9 mouse cellular contexts compared by ENCODE assay signal in the genomic region with DNA sequence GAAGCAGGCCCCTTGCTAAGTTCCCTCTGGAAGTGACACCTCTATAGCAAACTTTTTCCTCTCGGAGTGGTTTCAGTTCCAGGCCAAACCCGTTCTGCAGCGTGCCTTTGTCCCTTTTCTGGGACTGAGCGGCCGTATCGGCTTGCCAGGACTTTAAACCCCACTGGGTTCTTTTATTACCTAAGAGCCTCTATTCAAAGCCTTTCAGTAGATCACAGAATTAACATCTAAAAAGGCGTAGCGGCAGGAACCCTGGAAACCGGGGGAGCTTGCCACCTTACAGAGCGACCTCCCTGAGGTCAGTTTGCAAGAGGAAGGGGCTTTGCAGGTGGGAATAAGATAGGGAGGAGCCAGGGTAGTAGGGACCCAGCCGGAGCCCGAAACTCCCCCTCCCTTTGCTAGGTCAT.
A peak's percentile ranks its signal among the peaks of the same experiment; 100 is the strongest.
DNase-seq lines count a peak whose midpoint lies in the region; ATAC-seq and TF ChIP-seq lines count a peak whose summit lies in the region.
"Had no signal": no experiment of that assay in that cellular context is flagged by ENCODE, and none has a peak within 500 bp of the region (broad histone marks: within the 10 kb centered on the region; RNA-seq: fewer than 3 reads in every experiment).

No protein-coding gene starts in this region.

- H3K4me1 ChIP-seq in heart, embryonic 14.5 days (ENCODE audit: control insufficient read depth in 2 of 2, insufficient read depth in 2 of 2, low read length in 2 of 2) = peaks cover 6 to 7% of the 10 kb centered on the region in 2 experiments; a peak in 2 of 4 replicates
- peaks cover 19% of the 10 kb centered on the region for H3K4me1 ChIP-seq in forebrain, postnatal 0 days (ENCODE audit: insufficient read depth)
- peaks cover 15% of the 10 kb centered on the region for H3K4me1 ChIP-seq in neural tube, embryonic 11.5 days (ENCODE audit: control insufficient read depth, insufficient read depth, low read length)

- TF ChIP-seq CTCF in forebrain, postnatal 0 days (IDR thresholded peaks at IDR 0.05; ENCODE audit: low read depth) = no peak

- no peak overlapping the region for H3K9ac ChIP-seq in heart, embryonic 14.5 days (ENCODE audit: low read length)
- H3K9ac ChIP-seq in forebrain, postnatal 0 days = no peak overlapping the region
- H3K9ac ChIP-seq in neural tube, embryonic 11.5 days (ENCODE audit: low read length) = no peak overlapping the region
- H3K9ac ChIP-seq: liver, embryonic 14.5 days had no signal

- WGBS in heart, embryonic 14.5 days = 45% methylated on average over 12 of the region's 12 CpGs
- 12% methylated on average over 12 of the region's 12 CpGs for WGBS in forebrain, postnatal 0 days
- WGBS in neural tube, embryonic 11.5 days = 6% methylated on average over 12 of the region's 12 CpGs

- peaks cover 19% of the 10 kb centered on the region for H3K27me3 ChIP-seq in heart, embryonic 14.5 days (ENCODE audit: control insufficient read depth, insufficient read depth, low read length)
- no peaks in the 10 kb centered on the region for H3K27me3 ChIP-seq in forebrain, postnatal 0 days (ENCODE audit: insufficient read depth, low read length)
- no peaks in the 10 kb centered on the region for H3K27me3 ChIP-seq in neural tube, embryonic 11.5 days (ENCODE audit: control insufficient read depth, insufficient read depth, low read length)

- H3K4me2 ChIP-seq in heart, embryonic 14.5 days (ENCODE audit: low read length) = peak overlapping the region; percentile 13; the same call in 1 of the 2 replicates
- H3K4me2 ChIP-seq in forebrain, postnatal 0 days (ENCODE audit: low read depth) = no peak overlapping the region
- H3K4me2 ChIP-seq in neural tube, embryonic 11.5 days (ENCODE audit: low read depth) = peak overlapping the region; percentile 2; the same call in 1 of the 2 replicates

- no peak for DNase-seq in heart, adult 18-20 months
- peak; percentile 46 for DNase-seq in forebrain, postnatal 0 days
- DNase-seq in layer of hippocampus, adult 8-10 months (ENCODE audit: low spot score in 2 of 2) = peak; percentile 23 to 43
- DNase-seq in neural tube, embryonic 11.5 days (ENCODE audit: low spot score) = peak; percentile 52
- DNase-seq in heart, postnatal 25 days (ENCODE audit: low spot score) = no peak
- DNase-seq in urinary bladder, postnatal 25 days (ENCODE audit: low spot score) = no peak

- H3K27ac ChIP-seq in heart, embryonic 14.5 days (replicated peaks in 1 of 2; ENCODE audit: control insufficient read depth in 1 of 2, insufficient read depth in 1 of 2, low read depth in 2 of 2, low read length in 2 of 2) = no peak overlapping the region
- H3K27ac ChIP-seq in forebrain, postnatal 0 days (ENCODE audit: low read depth, low read length) = peak overlapping the region; percentile 64; the same call in 1 of the 2 replicates
- peak overlapping the region; percentile 86 for H3K27ac ChIP-seq in neural tube, embryonic 11.5 days (ENCODE audit: low read depth, low read length)
- H3K27ac ChIP-seq: liver, embryonic 14.5 days had no signal

- no peaks in the 10 kb centered on the region for H3K9me3 ChIP-seq in heart, embryonic 14.5 days (ENCODE audit: control insufficient read depth, low read length)
- no peaks in the 10 kb centered on the region for H3K9me3 ChIP-seq in forebrain, postnatal 0 days (ENCODE audit: low read length)
- H3K9me3 ChIP-seq in neural tube, embryonic 11.5 days (ENCODE audit: control insufficient read depth, low read length) = no peaks in the 10 kb centered on the region

- intact Hi-C loops in heart, postnatal 25 days (cut with DNase I) = no loop called here

- no peaks in the 10 kb centered on the region for H3K36me3 ChIP-seq in heart, embryonic 14.5 days (ENCODE audit: control insufficient read depth, insufficient read depth, low read length)
- H3K36me3 ChIP-seq in forebrain, postnatal 0 days (ENCODE audit: insufficient read depth) = no peaks in the 10 kb centered on the region
- no peaks in the 10 kb centered on the region for H3K36me3 ChIP-seq in neural tube, embryonic 11.5 days (ENCODE audit: control insufficient read depth, insufficient read depth, low read length)

- ATAC-seq in heart, embryonic 14.5 days (ENCODE audit: insufficient number of reproducible peaks, insufficient read depth, low FRiP score, low read depth) = no peak
- peak; percentile 58 for ATAC-seq in forebrain, postnatal 0 days
- peak; percentile 61 for ATAC-seq in neural tube, embryonic 11.5 days (ENCODE audit: insufficient read depth, low FRiP score, low TSS enrichment)
- no peak for ATAC-seq in megakaryocyte-erythroid progenitor cell, adult 5-6 weeks (replicated peaks; ENCODE audit: low FRiP score, low TSS enrichment, poor library complexity, severe bottlenecking)

- H3K4me3 ChIP-seq in heart, embryonic 14.5 days (ENCODE audit: control insufficient read depth in 1 of 2, insufficient read depth in 1 of 2, low read depth in 1 of 2, low read length in 2 of 2) = no peak overlapping the region
- H3K4me3 ChIP-seq in forebrain, postnatal 0 days (ENCODE audit: low read depth, low read length) = no peak overlapping the region
- no peak overlapping the region for H3K4me3 ChIP-seq in neural tube, embryonic 11.5 days (ENCODE audit: low read depth, low read length)

Comparison
In these comparisons a context has a peak if more than half of its experiments do, and no peak if none do; other contexts are left out.
1. ATAC-seq: peak in forebrain, postnatal 0 days (single experiment) and neural tube, embryonic 11.5 days (single experiment); none in heart, embryonic 14.5 days (single experiment) and megakaryocyte-erythroid progenitor cell, adult 5-6 weeks (single experiment).
2. H3K27ac ChIP-seq: peak in forebrain, postnatal 0 days (single experiment) and neural tube, embryonic 11.5 days (single experiment); none in heart, embryonic 14.5 days (0 of 2).
3. DNase-seq: peak in forebrain, postnatal 0 days (single experiment), layer of hippocampus, adult 8-10 months (2 of 2) and neural tube, embryonic 11.5 days (single experiment); none in heart, adult 18-20 months (0 of 2), heart, postnatal 25 days (single experiment) and urinary bladder, postnatal 25 days (single experiment).